Mouse (Mus musculus): ENCODE data around the gene Cnnm1. TPM values are rescaled to one million over a fixed set of nuclear protein-coding genes. Genes with fewer than 3 reads are reported as not detected.

The Cnnm1 gene
- total RNA-seq, 1 experiment, result 2.6 TPM

DNA sequence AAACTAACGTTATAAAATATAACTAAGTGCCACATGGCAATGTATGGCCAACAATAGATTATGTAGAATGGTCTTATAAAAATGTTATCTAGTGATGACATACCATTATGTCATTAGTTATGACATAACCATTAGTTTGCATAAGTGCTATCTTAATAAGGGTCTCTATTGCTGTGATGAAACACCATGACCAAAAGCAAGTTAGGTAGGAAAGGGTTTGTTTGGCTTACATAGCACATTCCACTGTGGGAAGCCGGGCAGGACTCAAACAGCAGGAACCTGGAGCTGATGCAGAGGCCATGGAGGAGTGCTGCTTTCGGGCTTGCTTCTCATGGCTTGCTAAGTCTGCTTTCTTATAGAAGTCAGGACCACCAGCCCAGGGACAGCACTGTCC lies 24.1 kb downstream of the Cnnm1 start:
- in situ Hi-C loops (cut with MboI; ENCODE audit: low sequenced_read_pairs in 2 of 2, unreplicated experiment in 2 of 2), result no loop called here
- Histone ChIP-seq H3K36me3 (ENCODE audit: control insufficient read depth, insufficient read depth, low read length, poor library complexity, severe bottlenecking) (no peaks in the 10 kb centered on the region), H3K4me3 (ENCODE audit: insufficient read depth in 1 of 2, low read depth in 1 of 2, low read length in 2 of 2, poor library complexity in 1 of 2, severe bottlenecking in 1 of 2) (no peak overlapping the region), H3K4me1 (ENCODE audit: control insufficient read depth in 2 of 2, insufficient read depth in 2 of 2, low read length in 2 of 2, poor library complexity in 1 of 2) (peaks cover 0 to 4% of the 10 kb centered on the region in 2 experiments; a peak in 1 of 4 replicates), H3K9ac (ENCODE audit: insufficient read depth, low read depth, low read length, poor library complexity, severe bottlenecking) (no peak overlapping the region), H3K9me3 (ENCODE audit: control insufficient read depth, insufficient read depth, low read depth, low read length) (no peaks in the 10 kb centered on the region), H3K27ac (ENCODE audit: insufficient read depth, low read depth, low read length, poor library complexity, severe bottlenecking) (no peak overlapping the region)
- no peak for TF ChIP-seq ZC3H11A (IDR thresholded peaks at IDR 0.05; ENCODE audit: borderline replicate concordance, low read depth, low read length)
- no peak for TF ChIP-seq MAFK (IDR thresholded peaks at IDR 0.05; ENCODE audit: insufficient read depth, low read depth, low read length)
- no peak for TF ChIP-seq HCFC1 (IDR thresholded peaks at IDR 0.05; ENCODE audit: borderline replicate concordance, insufficient read depth, low read length)
- no peak for TF ChIP-seq ZNF384 (IDR thresholded peaks at IDR 0.05; ENCODE audit: low read depth, low read length)
- TF ChIP-seq CHD2 (IDR thresholded peaks at IDR 0.05; ENCODE audit: low read depth, low read length), result no peak
- DNase-seq (ENCODE audit: low read depth, low spot score), result no peak

DNA sequence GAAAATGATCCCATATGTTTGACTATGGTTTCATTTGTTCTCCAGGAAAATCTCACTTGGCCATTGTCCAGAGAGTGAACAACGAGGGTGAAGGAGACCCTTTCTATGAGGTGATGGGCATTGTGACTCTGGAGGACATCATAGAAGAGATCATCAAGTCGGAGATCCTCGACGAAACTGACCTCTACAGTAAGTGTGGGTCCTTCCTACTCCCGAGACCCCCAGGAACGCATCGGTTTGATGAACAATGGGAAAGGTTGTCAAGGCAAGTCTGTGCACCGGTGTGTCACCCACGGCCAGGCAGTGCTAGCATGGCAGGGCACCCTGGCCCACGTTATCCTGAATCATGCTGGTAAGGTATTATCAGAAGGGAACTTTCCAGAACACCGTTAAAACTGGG lies 24.8 kb downstream of the Cnnm1 start:
- no peak overlapping the region for H3K4me3 ChIP-seq (ENCODE audit: insufficient read depth in 1 of 2, low read depth in 1 of 2, low read length in 2 of 2, poor library complexity in 1 of 2, severe bottlenecking in 1 of 2)
- in situ Hi-C loops (cut with MboI; ENCODE audit: low sequenced_read_pairs in 2 of 2, unreplicated experiment in 2 of 2), result no loop called here
- no peak overlapping the region for H3K27ac ChIP-seq (ENCODE audit: insufficient read depth, low read depth, low read length, poor library complexity, severe bottlenecking)
- H3K9ac ChIP-seq (ENCODE audit: insufficient read depth, low read depth, low read length, poor library complexity, severe bottlenecking), result no peak overlapping the region
- no peak for TF ChIP-seq HCFC1 (IDR thresholded peaks at IDR 0.05; ENCODE audit: borderline replicate concordance, insufficient read depth, low read length)
- TF ChIP-seq MAFK (IDR thresholded peaks at IDR 0.05; ENCODE audit: insufficient read depth, low read depth, low read length), result no peak
- TF ChIP-seq ZNF384 (IDR thresholded peaks at IDR 0.05; ENCODE audit: low read depth, low read length), result no peak
- TF ChIP-seq CHD2 (IDR thresholded peaks at IDR 0.05; ENCODE audit: low read depth, low read length), result no peak
- no peak for TF ChIP-seq ZC3H11A (IDR thresholded peaks at IDR 0.05; ENCODE audit: borderline replicate concordance, low read depth, low read length)
- no peaks in the 10 kb centered on the region for H3K36me3 ChIP-seq (ENCODE audit: control insufficient read depth, insufficient read depth, low read length, poor library complexity, severe bottlenecking)
- no peaks in the 10 kb centered on the region for H3K9me3 ChIP-seq (ENCODE audit: control insufficient read depth, insufficient read depth, low read depth, low read length)
- DNase-seq (ENCODE audit: low read depth, low spot score), result no peak
- peaks cover 6% of the 10 kb centered on the region in 2 experiments; a peak in 3 of 4 replicates for H3K4me1 ChIP-seq (ENCODE audit: control insufficient read depth in 2 of 2, insufficient read depth in 2 of 2, low read length in 2 of 2, poor library complexity in 1 of 2)

DNA sequence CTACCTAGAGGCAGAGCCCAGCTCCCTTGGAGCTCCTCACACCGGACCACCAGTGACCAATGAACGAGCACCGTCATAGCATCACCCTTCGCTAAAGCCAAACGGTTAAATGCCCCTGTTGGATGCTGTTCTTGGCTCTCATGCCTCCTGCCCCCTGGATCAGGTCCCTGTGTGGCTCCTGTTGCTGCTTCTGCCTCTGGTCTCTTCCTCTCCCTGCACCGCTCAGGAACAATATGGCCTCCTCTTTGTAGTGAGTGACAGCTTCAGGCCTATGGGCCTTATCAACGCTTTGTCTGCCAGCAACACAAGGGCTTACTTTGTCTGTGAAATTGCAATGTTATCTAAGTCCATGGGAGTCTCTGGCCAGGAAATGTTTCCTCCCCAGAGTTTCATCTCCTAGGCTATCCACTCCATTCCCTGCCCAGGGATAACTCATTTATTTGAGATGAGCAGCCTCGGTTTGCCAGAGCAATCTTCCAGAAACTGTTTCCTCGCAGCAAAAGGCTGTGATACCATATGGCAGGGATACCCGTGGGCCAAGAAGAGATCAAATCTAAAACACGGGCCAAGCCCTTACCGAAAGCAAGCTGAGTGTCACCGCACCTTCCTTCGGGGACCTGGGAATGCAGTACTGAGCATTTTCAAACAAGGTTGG lies 25.5 kb downstream of the Cnnm1 start:
- no peak overlapping the region for H3K9ac ChIP-seq (ENCODE audit: insufficient read depth, low read depth, low read length, poor library complexity, severe bottlenecking)
- H3K4me3 ChIP-seq (ENCODE audit: insufficient read depth in 1 of 2, low read depth in 1 of 2, low read length in 2 of 2, poor library complexity in 1 of 2, severe bottlenecking in 1 of 2), result no peak overlapping the region
- TF ChIP-seq ZC3H11A (IDR thresholded peaks at IDR 0.05; ENCODE audit: borderline replicate concordance, low read depth, low read length) (no peak), ZNF384 (IDR thresholded peaks at IDR 0.05; ENCODE audit: low read depth, low read length) (no peak), HCFC1 (IDR thresholded peaks at IDR 0.05; ENCODE audit: borderline replicate concordance, insufficient read depth, low read length) (no peak), CHD2 (IDR thresholded peaks at IDR 0.05; ENCODE audit: low read depth, low read length) (no peak), MAFK (IDR thresholded peaks at IDR 0.05; ENCODE audit: insufficient read depth, low read depth, low read length) (no peak)
- no peak for DNase-seq (ENCODE audit: low read depth, low spot score)
- no peak overlapping the region for H3K27ac ChIP-seq (ENCODE audit: insufficient read depth, low read depth, low read length, poor library complexity, severe bottlenecking)
- peaks cover 6% of the 10 kb centered on the region in 2 experiments; a peak in 3 of 4 replicates for H3K4me1 ChIP-seq (ENCODE audit: control insufficient read depth in 2 of 2, insufficient read depth in 2 of 2, low read length in 2 of 2, poor library complexity in 1 of 2)
- H3K9me3 ChIP-seq (ENCODE audit: control insufficient read depth, insufficient read depth, low read depth, low read length), result no peaks in the 10 kb centered on the region
- H3K36me3 ChIP-seq (ENCODE audit: control insufficient read depth, insufficient read depth, low read length, poor library complexity, severe bottlenecking), result no peaks in the 10 kb centered on the region
- in situ Hi-C loops (cut with MboI; ENCODE audit: low sequenced_read_pairs in 2 of 2, unreplicated experiment in 2 of 2), result no loop called here

DNA sequence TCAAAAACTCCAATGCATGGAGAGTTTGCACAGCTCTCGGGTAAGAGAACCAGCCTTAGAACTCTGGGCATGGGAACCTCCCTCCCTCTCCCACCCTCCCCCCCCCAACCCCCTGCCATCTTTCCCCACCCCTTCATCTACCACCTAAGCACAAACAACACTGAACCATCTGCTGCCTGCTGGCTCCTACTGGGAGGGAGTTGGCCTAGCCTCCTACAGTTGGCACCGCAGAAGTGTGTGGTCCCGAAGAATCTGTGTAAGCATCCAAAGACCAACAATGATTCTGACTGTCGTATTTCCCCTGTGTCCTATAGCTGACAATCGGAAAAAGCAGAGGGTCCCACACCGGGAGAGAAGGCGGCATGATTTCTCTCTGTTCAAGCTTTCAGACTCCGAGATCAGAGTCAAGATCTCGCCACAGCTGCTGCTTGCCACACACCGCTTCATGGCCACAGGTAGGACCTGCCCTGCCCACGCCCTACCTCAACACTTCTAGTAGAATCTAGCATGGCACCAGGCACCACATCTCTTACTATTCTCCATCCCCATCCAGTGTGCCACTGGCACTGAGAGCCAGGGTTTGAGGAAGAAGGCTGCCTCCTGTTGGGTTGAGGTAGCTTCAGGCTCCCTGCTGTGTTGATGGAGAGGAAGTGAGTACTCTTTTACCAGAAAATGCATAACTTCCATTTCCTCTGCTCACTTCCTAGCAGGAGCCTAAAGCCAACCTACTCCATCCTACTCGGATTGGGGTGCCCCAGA lies 27.9 kb downstream of the Cnnm1 start:
- TF ChIP-seq HCFC1 (IDR thresholded peaks at IDR 0.05; ENCODE audit: borderline replicate concordance, insufficient read depth, low read length) (no peak), CHD2 (IDR thresholded peaks at IDR 0.05; ENCODE audit: low read depth, low read length) (no peak), ZNF384 (IDR thresholded peaks at IDR 0.05; ENCODE audit: low read depth, low read length) (no peak), MAFK (IDR thresholded peaks at IDR 0.05; ENCODE audit: insufficient read depth, low read depth, low read length) (no peak), ZC3H11A (IDR thresholded peaks at IDR 0.05; ENCODE audit: borderline replicate concordance, low read depth, low read length) (no peak)
- no peak for DNase-seq (ENCODE audit: low read depth, low spot score)
- no peak overlapping the region for H3K27ac ChIP-seq (ENCODE audit: insufficient read depth, low read depth, low read length, poor library complexity, severe bottlenecking)
- H3K36me3 ChIP-seq (ENCODE audit: control insufficient read depth, insufficient read depth, low read length, poor library complexity, severe bottlenecking), result no peaks in the 10 kb centered on the region
- H3K9me3 ChIP-seq (ENCODE audit: control insufficient read depth, insufficient read depth, low read depth, low read length), result no peaks in the 10 kb centered on the region
- H3K4me3 ChIP-seq (ENCODE audit: insufficient read depth in 1 of 2, low read depth in 1 of 2, low read length in 2 of 2, poor library complexity in 1 of 2, severe bottlenecking in 1 of 2), result no peak overlapping the region
- peaks cover 6 to 9% of the 10 kb centered on the region in 2 experiments; a peak in 3 of 4 replicates for H3K4me1 ChIP-seq (ENCODE audit: control insufficient read depth in 2 of 2, insufficient read depth in 2 of 2, low read length in 2 of 2, poor library complexity in 1 of 2)
- no peak overlapping the region for H3K9ac ChIP-seq (ENCODE audit: insufficient read depth, low read depth, low read length, poor library complexity, severe bottlenecking)
- in situ Hi-C loops (cut with MboI; ENCODE audit: low sequenced_read_pairs in 2 of 2, unreplicated experiment in 2 of 2), result no loop called here

All from ES-E14 (cell line).